Mouse (Mus musculus) thymus, postnatal 36 days (tissue): ENCODE results near the gene Mpl.

ENCODE experiments used
- DNase-seq, 2 experiments: peaks; one replicate each; pipeline ENCODE4 v3.0.0; 2022; ENCODE audit warnings: mixed read lengths in 2 of 2

Mpl gene

GRCm38 (mm10) chr4:118457345-118457975, at the start of gene Mpl:
Gene Mpl (minus strand): TSS chr4:118457513.
- no peak for DNase-seq

DNA sequence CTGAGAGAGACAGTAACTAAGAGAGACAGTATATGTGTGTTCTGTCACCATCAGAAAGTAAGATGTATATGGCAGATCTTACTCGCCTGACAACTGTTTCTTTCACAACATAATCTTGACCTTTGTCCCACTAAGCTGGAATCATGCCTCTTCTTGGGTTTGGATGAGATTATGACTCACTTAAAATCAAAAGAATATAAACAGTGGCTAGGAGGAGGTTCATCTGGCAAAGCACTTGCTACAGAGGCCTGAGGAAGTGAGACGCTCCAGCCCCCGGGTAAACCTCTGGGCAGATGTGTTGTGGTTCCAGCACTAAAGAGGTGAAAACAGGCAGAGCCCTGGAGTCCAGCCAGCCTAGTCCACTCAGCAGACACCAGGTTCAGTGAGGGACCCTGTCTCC, 48.2 kb upstream of the Mpl start:
- no peak for DNase-seq

GRCm38 (mm10) chr4:118500792-118501191, 43.5 kb upstream of the Mpl start:
- DNase-seq: no peak

DNA sequence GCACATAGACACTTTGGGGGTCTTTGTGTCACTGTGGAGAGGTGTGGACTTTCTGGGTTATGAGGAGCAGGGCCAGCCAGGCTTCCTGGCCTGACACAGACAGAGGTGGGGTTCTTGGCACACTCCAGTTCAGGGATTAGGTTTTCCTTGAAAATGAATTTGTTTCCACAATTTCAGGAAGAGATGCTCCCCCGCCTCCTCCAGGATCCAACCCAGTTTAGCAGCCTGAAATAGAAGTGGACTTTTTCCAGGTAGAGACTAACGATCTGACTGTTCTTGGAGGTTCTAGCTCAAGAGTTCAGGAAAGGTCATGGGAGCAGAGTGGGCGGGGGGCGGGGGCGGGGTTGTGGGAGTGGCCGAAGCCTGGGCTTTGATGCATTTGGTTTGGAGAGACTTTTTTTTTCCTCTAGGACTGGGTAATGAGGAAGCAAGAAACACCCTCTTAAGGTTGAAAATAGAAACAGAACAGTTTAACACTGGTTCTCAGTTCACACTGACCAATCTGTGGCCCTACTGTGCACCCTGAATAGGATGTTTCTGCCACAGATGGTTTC, 42.9 kb upstream of the Mpl start:
- no peak for DNase-seq

GRCm38 (mm10) chr4:118490461-118490860, 33.1 kb upstream of the Mpl start:
- DNase-seq: no peak

DNA sequence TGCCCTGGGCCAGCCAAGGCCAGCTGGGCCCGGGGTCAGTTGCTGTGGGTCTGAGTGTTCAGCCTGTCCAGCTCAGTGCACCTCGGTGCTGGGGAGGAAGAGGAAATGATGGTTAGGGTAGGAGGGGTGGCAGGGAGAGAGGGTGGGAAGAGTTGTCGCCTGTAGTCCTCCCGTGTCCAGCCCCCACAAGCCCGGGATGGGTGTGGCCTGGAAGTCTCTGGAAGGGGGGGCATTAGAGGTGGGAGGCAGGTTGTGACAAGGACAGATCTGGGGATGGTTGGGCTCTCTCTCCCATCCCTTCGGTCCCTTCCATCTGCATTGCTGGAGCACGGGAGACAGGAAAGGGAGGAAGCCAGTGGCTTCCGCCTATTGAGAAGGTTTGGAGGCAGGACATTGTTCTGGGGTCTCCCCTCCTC, 32.4 kb upstream of the Mpl start, which contains the start of gene Tie1:
TSS of gene Tie1 (minus strand) at position 345 of the 416 bp plus-strand sequence.
- no peak for DNase-seq

- no peak for DNase-seq
Measured at GRCm38 (mm10) chr4:118476773-118477530, 19.6 kb upstream of the Mpl start.

- no peak for DNase-seq
Measured at GRCm38 (mm10) chr4:118472687-118473086, 15.4 kb upstream of the Mpl start.

DNA sequence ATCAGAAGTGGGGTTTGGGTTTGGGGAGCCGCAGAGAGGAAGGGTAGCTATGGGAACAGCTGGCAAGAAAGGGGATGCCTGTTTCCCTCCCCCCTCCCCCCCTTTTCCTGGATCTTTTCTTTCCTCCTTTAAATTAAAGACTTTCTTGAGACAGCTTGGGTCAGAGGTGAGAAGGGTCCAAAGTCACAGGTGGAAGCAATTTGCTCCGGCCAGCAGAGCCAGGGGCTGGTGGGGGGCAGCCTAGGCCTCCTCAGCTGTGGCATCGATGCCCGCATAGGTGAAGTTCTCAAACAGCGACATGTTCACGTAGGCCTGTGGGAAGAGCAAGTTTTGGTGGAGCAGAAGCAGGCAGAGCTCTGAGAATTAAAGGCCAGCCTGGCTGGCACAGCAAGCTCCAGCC, 14.0 kb upstream of the Mpl start:
- no peak for DNase-seq

GRCm38 (mm10) chr4:118465697-118466163, 8.4 kb upstream of the Mpl start:
- DNase-seq: no peak

- DNase-seq: no peak
Measured at GRCm38 (mm10) chr4:118464956-118465355, 7.6 kb upstream of the Mpl start.

DNA sequence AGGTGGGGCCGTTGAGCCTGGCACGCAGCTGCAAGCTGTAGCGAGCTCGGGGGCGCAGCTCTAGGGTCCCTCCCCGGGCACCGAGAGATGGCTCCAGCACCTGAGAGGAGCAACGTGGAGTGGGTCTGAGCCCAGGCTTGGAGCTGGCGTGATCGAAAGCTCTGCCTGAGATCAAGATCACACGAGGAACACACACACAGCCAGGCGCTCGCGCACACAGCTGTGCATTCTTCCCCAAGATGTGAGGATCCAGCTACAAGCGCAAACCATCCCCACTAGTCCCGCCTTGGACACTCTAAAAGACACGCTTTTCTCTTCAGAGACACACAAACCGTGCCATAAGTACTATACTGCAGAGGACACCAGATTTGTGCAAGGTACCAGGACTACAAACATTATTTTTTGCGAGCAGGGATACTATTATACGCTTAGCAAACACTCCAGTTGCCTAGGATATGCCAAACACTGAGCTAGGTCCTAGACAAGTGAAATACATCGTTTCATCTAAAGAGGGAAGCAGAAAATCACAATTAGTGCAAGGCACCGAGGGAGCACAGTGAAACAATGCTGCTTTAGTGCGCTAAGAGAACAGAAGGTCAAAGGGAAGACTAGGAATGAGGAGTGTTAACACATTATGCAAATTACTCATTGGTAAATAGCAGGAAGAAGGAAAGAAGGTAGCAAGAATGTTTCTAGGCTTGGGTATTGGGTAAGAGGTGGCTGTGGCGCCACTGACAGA, 10.7 kb downstream of the Mpl start:
- DNase-seq: no peak

DNA sequence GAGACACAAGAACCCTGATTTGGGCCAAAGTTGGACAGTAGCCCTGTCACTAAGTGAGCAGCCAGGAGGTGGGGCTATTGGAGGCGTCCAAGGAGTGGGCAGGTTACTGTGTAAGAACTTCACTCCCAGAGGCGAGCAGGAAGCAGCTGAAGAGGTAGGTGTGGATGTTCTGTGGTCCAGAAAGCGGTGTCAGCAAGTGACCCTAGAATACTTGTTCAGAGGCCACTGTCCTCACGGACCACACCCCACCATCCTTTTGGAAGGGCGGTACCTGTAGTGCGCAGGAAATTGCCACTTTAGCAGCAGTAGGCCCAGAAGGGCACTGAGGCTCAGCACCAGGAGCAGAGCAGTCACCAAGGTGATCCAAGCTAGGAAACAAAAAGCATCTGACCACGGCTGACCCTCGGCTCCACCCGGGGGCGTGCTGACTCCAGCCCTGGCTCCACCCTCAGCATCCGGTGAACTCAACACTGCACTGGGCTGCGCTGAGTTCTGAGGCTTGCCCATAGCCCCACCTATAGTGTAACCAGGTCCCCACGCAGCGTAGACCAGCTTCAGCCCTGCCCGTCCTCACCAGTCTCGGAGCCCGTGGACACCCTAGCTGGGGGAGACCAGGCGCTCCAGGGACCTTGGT, 11.4 kb downstream of the Mpl start:
- no peak for DNase-seq

DNA sequence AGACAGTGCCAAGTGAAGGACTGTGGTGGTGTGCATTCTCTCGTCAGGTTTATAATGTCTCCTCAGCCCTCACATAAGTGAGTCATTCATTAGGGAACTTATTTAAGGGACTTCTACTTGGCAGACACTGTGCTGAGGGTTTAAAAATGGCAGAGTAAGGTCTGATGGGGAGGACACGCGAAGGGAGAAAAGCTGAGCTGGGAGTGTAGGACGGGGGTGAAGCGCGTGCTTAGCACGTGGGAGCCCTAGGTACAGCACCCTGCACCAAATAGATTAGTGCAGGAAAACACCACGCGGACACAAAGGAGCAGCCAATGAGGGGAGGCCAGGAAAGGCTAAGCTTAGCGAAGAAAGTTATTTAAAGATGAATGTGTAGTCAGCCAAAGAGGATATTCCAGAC, 12.2 kb downstream of the Mpl start:
- no peak for DNase-seq

DNA sequence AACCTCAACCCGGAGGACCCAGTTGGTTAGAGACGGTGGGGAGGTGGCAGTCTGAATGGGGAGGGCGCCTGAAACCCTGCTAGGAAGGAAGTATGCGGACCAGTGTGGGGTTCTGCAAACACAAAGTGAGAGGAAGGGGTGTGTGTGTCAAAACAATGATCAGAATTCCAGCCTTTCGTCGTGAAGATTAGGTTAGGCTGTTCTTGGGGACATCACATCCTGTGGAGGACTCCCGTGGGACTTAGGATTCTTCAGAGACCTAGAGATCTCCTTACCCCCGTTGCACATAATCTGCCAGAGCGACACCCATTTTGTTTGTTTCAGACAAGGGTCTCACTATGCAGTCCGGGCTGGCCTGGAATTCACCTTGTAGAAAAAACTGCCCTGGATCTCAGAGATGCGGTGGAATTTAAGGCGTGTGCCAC, 19.5 kb downstream of the Mpl start:
- peak; percentile 52 to 58 for DNase-seq

DNA sequence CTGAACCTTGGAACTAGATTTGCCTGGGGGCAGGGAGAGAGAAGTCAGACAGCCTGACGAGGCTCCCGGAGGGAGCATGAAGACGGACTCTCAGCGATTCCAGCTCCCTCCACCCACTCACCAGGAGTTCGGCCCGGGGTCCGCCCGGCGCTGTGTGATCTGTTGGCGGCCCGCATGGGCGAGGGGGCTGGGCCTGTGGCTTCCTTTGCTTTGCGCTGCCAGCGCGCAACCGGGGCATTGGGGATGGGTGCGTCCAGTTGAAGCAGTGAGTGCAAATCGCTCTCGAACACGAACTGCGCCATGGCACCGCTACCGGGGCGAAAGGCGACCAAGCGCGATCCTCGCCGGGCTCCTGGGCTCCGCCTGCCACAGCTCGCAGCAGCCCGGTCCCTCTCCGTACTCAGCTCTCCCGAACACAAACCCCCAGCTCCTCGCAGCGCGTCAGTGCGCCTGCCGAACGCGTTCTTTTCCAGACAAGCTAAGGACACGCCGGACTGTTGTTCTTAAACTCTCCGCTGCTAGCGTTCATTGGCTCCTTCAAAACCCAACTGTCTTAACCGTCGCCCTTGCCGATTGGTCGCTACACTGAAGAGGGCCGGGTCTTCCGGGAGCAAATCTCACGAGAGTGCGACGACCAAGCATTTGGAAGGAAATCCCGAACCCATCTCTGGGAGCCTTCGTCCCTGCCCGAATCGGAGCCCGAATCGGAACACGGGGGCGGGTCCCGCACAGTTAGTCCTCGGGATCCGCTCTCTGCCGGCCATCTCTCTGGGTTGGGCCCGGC, 20.3 kb downstream of the Mpl start, which contains the start of gene Cdc20:
TSS of gene Cdc20 (minus strand) at position 533 of the 784 bp plus-strand sequence.
- peak; percentile 87 to 90 for DNase-seq

DNA sequence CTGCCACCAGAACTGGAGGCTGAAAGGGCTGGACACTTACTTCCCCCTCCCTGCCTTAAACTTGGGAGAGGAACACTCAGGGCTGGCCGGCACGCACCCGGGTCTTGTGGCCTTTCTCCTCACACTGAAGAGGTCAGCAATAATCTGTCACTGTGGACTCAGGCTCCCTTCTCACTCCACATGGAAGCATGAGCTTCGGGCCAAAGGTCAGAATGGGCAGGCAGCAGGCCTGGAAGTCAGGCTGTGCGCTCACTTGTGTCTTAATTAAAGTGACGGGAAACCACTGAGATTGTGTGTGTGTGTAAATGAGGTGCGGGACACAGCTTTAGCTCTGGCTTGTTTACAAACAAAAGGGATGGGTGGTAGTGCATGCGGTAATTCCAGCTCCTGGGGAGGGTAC, 25.0 kb downstream of the Mpl start:
- DNase-seq: no peak

- no peak for DNase-seq
Measured at GRCm38 (mm10) chr4:118429215-118429895, 28.0 kb downstream of the Mpl start.

DNA sequence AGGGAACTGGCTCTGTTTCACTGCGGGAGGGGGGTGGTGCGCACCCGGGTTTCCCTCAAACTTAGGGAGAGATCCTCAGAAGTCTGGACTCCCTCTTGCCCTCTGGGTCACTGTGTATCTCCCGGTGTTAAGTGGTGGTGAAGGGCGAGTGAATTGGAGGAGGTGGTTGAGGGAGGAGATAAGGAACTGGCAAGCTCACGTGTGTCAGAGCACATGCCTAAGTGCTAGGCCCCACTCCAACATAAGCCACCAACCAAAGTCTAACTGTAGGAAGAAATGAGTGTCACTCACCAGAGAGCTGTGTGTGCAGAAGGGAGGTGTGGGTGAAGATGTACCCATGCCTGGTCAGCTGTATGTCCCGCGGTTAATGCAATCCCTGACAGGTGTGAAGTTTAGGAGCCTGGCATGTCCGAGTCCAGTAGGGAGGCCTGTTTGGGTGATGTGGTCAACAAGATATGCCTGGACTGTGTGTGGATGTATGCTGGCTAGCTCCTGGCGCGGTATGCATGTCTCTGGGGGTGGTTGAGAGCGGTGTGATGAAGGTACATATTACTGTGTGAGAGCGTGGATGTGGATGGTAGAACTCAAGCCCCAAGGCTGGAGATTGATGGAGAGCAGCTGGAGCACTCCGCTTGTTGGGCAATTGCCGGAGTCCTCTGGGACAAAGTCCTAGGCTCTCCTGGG, 28.6 kb downstream of the Mpl start:
- DNase-seq: no peak

DNA sequence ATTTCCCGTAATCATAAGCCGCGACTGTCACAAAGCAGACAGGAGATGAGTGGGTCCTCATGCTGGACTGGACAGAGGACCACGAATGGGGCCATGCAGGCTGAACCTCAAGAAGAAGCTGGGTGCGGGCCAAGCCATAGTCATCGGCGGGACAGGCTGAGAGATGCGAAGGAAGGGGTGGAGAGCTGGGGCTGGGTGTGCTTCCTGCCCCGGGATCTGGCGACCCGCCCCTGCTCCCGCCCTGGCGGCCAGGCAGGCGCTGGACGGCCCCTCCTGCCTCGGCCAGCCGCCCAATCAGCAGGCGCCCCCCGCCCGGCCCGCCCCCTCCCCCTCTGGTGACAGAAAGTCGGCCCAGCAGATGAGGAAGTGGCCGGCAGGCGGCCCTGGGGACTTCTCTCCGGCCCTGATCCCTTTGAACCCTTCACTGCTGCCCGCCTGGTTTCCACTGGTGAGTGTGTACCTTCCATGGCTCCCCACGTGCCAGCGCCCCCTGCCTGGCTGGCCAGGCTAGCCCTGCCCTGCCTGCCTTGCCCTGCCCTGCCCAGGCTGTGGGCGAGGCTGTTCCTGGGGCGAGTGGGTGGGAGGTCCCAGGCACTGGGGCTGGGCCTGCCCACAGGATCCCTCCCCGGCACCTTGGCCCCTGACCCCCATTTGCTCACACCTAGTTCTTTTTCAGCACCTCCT, 29.4 kb downstream of the Mpl start, which contains the start of gene Elovl1:
TSS of gene Elovl1 (plus strand) at position 326 of the 684 bp plus-strand sequence.
- DNase-seq: peak; percentile 77 to 86
